ENCODE assay signal across 8 mouse cellular contexts in the genomic region with DNA sequence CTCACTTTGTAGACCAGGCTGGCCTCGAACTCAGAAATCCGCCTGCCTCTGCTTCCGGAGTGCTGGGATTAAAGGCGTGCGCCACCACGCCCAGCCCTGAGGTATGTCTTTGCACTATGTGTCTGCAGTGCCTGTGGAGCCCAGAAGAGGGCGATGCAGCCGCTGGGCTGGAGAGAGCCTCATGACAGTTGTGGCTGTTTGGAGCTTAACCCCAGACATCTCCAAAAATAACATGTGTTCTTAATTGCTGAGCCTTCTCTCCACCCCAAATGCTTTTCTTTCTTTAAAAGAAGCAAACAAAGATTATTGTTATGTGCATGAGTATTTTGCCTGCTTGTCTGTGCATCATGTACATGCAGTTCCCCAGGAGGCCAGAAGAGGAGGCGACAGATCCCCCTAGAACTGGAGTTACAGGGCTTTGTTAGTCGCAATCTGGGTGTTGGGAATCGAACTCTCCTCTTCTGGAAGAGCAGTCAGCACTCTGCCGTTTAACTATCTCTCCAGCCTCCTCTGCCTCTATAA. TPM values are rescaled to one million over a fixed set of nuclear protein-coding genes. Genes with fewer than 3 reads are reported as not detected.
DNase-seq lines count a peak whose midpoint lies in the region; ATAC-seq and TF ChIP-seq lines count a peak whose summit lies in the region.

No protein-coding gene starts in this region.

- H3K4me3 ChIP-seq in forebrain, embryonic 10.5 days, result peak overlapping the region; percentile 74
- H3K4me3 ChIP-seq in hindbrain, embryonic 13.5 days, result peak overlapping the region; percentile 48
- peak overlapping the region; percentile 6; the same call in 1 of the 2 replicates for H3K4me3 ChIP-seq in liver, adult 2 months (ENCODE audit: insufficient read depth, low read depth, low read length)

- peak; percentile 66 for DNase-seq in layer of hippocampus, adult 9-11 months
- no peak for DNase-seq in layer of hippocampus, adult 9-10 months (ENCODE audit: low spot score)
- peak; percentile 62 for DNase-seq in adipocyte (ENCODE audit: low spot score)
- DNase-seq in forebrain, embryonic 10.5 days (ENCODE audit: extremely low spot score, low spot score), result peak; percentile 44
- no peak for DNase-seq in liver, adult 2 months (ENCODE audit: extremely low read depth, low read depth, low spot score)
- peak; percentile 70 for DNase-seq in naive thymus-derived CD4-positive, alpha-beta T cell, adult 2 months (ENCODE audit: low read depth)
- DNase-seq in thymus, postnatal 36 days, result peak; percentile 36 to 64

- TF ChIP-seq POLR2A in liver, adult 2 months (IDR thresholded peaks at IDR 0.05; ENCODE audit: extremely low read depth, insufficient read depth, low read length), result no peak

- ATAC-seq in hindbrain, embryonic 13.5 days (ENCODE audit: low FRiP score), result peak; percentile 27; the same call in 1 of the 2 replicates

- 79% methylated on average over 12 of the region's 12 CpGs for WGBS in forebrain, embryonic 10.5 days
- 80% methylated on average over 12 of the region's 12 CpGs for WGBS in hindbrain, embryonic 13.5 days
- WGBS in liver, adult 2 months, result 68% methylated on average over 12 of the region's 12 CpGs

- H3K9ac ChIP-seq in hindbrain, embryonic 13.5 days, result peak overlapping the region; percentile 83
- H3K9ac ChIP-seq in liver, adult 2 months (ENCODE audit: low read depth, low read length), result no peak overlapping the region

- peaks cover 36% of the 10 kb centered on the region for H3K4me1 ChIP-seq in forebrain, embryonic 10.5 days
- peaks cover 25% of the 10 kb centered on the region for H3K4me1 ChIP-seq in hindbrain, embryonic 13.5 days (replicated peaks)
- H3K4me1 ChIP-seq in liver, adult 2 months (ENCODE audit: control insufficient read depth, insufficient read depth, low read length), result peaks cover 5% of the 10 kb centered on the region; the same call in 1 of the 2 replicates

- peaks cover 32% of the 10 kb centered on the region for H3K36me3 ChIP-seq in forebrain, embryonic 10.5 days (replicated peaks)
- peaks cover 34% of the 10 kb centered on the region for H3K36me3 ChIP-seq in hindbrain, embryonic 13.5 days
- no peaks in the 10 kb centered on the region for H3K36me3 ChIP-seq in liver, adult 2 months (ENCODE audit: control insufficient read depth, insufficient read depth, low read length)

- H3K4me2 ChIP-seq in hindbrain, embryonic 13.5 days, result peak overlapping the region; percentile 55

- no peaks in the 10 kb centered on the region for H3K9me3 ChIP-seq in forebrain, embryonic 10.5 days
- H3K9me3 ChIP-seq in hindbrain, embryonic 13.5 days, result no peaks in the 10 kb centered on the region

- H3K79me2 ChIP-seq in liver, adult 2 months (ENCODE audit: control insufficient read depth, insufficient read depth, low read length), result no peaks in the 10 kb centered on the region

- TF ChIP-seq CTCF in liver, adult 2 months (IDR thresholded peaks at IDR 0.05; ENCODE audit: low read depth, low read length), result peak; percentile 75

- peak overlapping the region; percentile 98 for H3K27ac ChIP-seq in forebrain, embryonic 10.5 days
- peak overlapping the region; percentile 92 for H3K27ac ChIP-seq in hindbrain, embryonic 13.5 days
- H3K27ac ChIP-seq in liver, adult 2 months (replicated peaks; ENCODE audit: insufficient read depth, low read depth, low read length), result no peak overlapping the region

- H3K27me3 ChIP-seq in forebrain, embryonic 10.5 days (ENCODE audit: poor library complexity, severe bottlenecking), result no peaks in the 10 kb centered on the region
- no peaks in the 10 kb centered on the region for H3K27me3 ChIP-seq in hindbrain, embryonic 13.5 days
- no peaks in the 10 kb centered on the region for H3K27me3 ChIP-seq in liver, adult 2 months (ENCODE audit: control insufficient read depth, insufficient read depth, low read length)

RNA-seq across cellular contexts. Expression of a gene that starts 0.7 kb away (rescaled TPM):
- 53.0 and 55.1 TPM in 2 replicates for polyA plus RNA-seq in forebrain, embryonic 10.5 days (2016; fragmentation: Nextera tagmentation; extraction: Ambion mirVana)
- 23.7 and 24.5 TPM in 2 replicates for polyA plus RNA-seq in hindbrain, embryonic 13.5 days (2015; fragmentation: Nextera tagmentation; extraction: Ambion mirVana)
- total RNA-seq in liver, adult 2 months (2014; rRNA removed), result 33.3 and 47.6 TPM in 2 replicates
- polyA plus RNA-seq in liver, adult 2 months (2012; rRNA removed), result 116 and 162 TPM in 2 replicates

RNA-seq across cellular contexts. Expression of a gene that starts 1.0 kb away (rescaled TPM):
- polyA plus RNA-seq in forebrain, embryonic 10.5 days (2016; fragmentation: Nextera tagmentation; extraction: Ambion mirVana), result 98.5 and 99.6 TPM in 2 replicates
- 85.6 and 94.4 TPM in 2 replicates for polyA plus RNA-seq in hindbrain, embryonic 13.5 days (2015; fragmentation: Nextera tagmentation; extraction: Ambion mirVana)
- total RNA-seq in liver, adult 2 months (2014; rRNA removed), result 48.0 and 59.1 TPM in 2 replicates
- 62.1 and 66.4 TPM in 2 replicates for polyA plus RNA-seq in liver, adult 2 months (2012; rRNA removed)

RNA-seq across cellular contexts. Expression of a gene that starts 8.7 kb away (rescaled TPM):
- 0.95 and 1.2 TPM in 2 replicates for polyA plus RNA-seq in forebrain, embryonic 10.5 days (2016; fragmentation: Nextera tagmentation; extraction: Ambion mirVana)
- 0.42 and 0.62 TPM in 2 replicates for polyA plus RNA-seq in hindbrain, embryonic 13.5 days (2015; fragmentation: Nextera tagmentation; extraction: Ambion mirVana)
- 0.07 TPM in 1 of 2 replicates, not detected in the other for total RNA-seq in liver, adult 2 months (2014; rRNA removed)
- polyA plus RNA-seq in liver, adult 2 months (2012; rRNA removed), result not detected in 2 replicates

RNA-seq across cellular contexts. Expression of a gene that starts 18.8 kb away (rescaled TPM):
- 1.1 and 1.4 TPM in 2 replicates for polyA plus RNA-seq in forebrain, embryonic 10.5 days (2016; fragmentation: Nextera tagmentation; extraction: Ambion mirVana)
- 1.4 and 1.6 TPM in 2 replicates for polyA plus RNA-seq in hindbrain, embryonic 13.5 days (2015; fragmentation: Nextera tagmentation; extraction: Ambion mirVana)
- 3.2 and 5.4 TPM in 2 replicates for total RNA-seq in liver, adult 2 months (2014; rRNA removed)
- polyA plus RNA-seq in liver, adult 2 months (2012; rRNA removed), result 20.8 and 30.8 TPM in 2 replicates

RNA-seq across cellular contexts. Expression of a gene that starts 19.0 kb away (rescaled TPM):
- polyA plus RNA-seq in forebrain, embryonic 10.5 days (2016; fragmentation: Nextera tagmentation; extraction: Ambion mirVana), result 0.11 and 0.27 TPM in 2 replicates
- polyA plus RNA-seq in hindbrain, embryonic 13.5 days (2015; fragmentation: Nextera tagmentation; extraction: Ambion mirVana), result 0.14 TPM in 1 of 2 replicates, not detected in the other
- total RNA-seq in liver, adult 2 months (2014; rRNA removed), result 0.13 TPM in 1 of 2 replicates, not detected in the other
- polyA plus RNA-seq in liver, adult 2 months (2012; rRNA removed), result 0.98 TPM in 1 of 2 replicates, not detected in the other

Comparison
In these comparisons a context has a peak if more than half of its experiments do, and no peak if none do; other contexts are left out.
1. DNase-seq: peak in layer of hippocampus, adult 9-11 months (single experiment), adipocyte (single experiment), forebrain, embryonic 10.5 days (single experiment), naive thymus-derived CD4-positive, alpha-beta T cell, adult 2 months (single experiment) and thymus, postnatal 36 days (2 of 2); none in layer of hippocampus, adult 9-10 months (single experiment) and liver, adult 2 months (single experiment).
2. H3K4me3 ChIP-seq: peak in every context shown above with its lines; median percentile 74 in forebrain, embryonic 10.5 days; 48 in hindbrain, embryonic 13.5 days; 6 in liver, adult 2 months.